Mouse (Mus musculus) myocyte (in vitro differentiated cells): ENCODE data around the gene Ugt1a10. TPM values are rescaled to one million over a fixed set of nuclear protein-coding genes. Genes with fewer than 3 reads are reported as not detected.
"Not testable (repeated sequence)": the region's sequence is repeated elsewhere in the genome, so short reads cannot be mapped to it uniquely, and the experiment has no call there.

ENCODE experiments used
- H3K27me3 ChIP-seq: one replicate; pipeline ENCODE4 v1.6.1; 2011; ENCODE audit not compliant: control insufficient read depth, insufficient read depth, insufficient read length
- H3K36me3 ChIP-seq: one replicate; pipeline ENCODE4 v1.6.1; 2011; ENCODE audit not compliant: control insufficient read depth, insufficient read depth
- H3K4me2 ChIP-seq: one replicate; pipeline ENCODE4 v1.6.1; 2011; ENCODE audit warnings: low read depth, control low read depth
- H3K4me3 ChIP-seq: one replicate; pipeline ENCODE4 v1.5.1; 2011; ENCODE audit warnings: mild to moderate bottlenecking, control low read depth, moderate library complexity
- H3K79me2 ChIP-seq: one replicate; pipeline ENCODE4 v1.6.1; 2011; ENCODE audit not compliant: control insufficient read depth, insufficient read depth
- H3ac ChIP-seq: one replicate; pipeline ENCODE4 v1.6.1; 2011; ENCODE audit not compliant: control insufficient read depth, insufficient read length
- CEBPB ChIP-seq: IDR thresholded peaks from 2 replicates; pipeline ENCODE4 v1.6.1; 2011; ENCODE audit warnings: mild to moderate bottlenecking, moderate library complexity; ENCODE audit not compliant: poor library complexity, insufficient read depth, severe bottlenecking
- E2F4 ChIP-seq: IDR thresholded peaks from one replicate; pipeline ENCODE4 v1.6.1; 2011; ENCODE audit warnings: mild to moderate bottlenecking, control low read depth, moderate library complexity; ENCODE audit not compliant: insufficient read depth
- MAX ChIP-seq: IDR thresholded peaks from one replicate; pipeline ENCODE4 v1.6.1; 2011; ENCODE audit warnings: low read depth, mild to moderate bottlenecking, control low read depth
- MYOD1 ChIP-seq, 3 experiments: IDR thresholded peaks; one replicate each; pipeline ENCODE4 v1.6.1; 2011; ENCODE audit warnings: control low read depth in 2 of 3, low read depth in 2 of 3, mild to moderate bottlenecking in 2 of 3, moderate library complexity in 1 of 3; ENCODE audit not compliant: insufficient read length in 2 of 3, control insufficient read depth in 1 of 3
- MYOG ChIP-seq, 3 experiments: IDR thresholded peaks; one replicate each; pipeline ENCODE4 v1.6.1; 2011; ENCODE audit warnings: control low read depth in 2 of 3, low read depth in 2 of 3, mild to moderate bottlenecking in 2 of 3; ENCODE audit not compliant: insufficient read length in 2 of 3, control insufficient read depth in 1 of 3, insufficient read depth in 1 of 3
- POLR2A ChIP-seq: IDR thresholded peaks from one replicate; pipeline ENCODE4 v1.6.1; 2011; ENCODE audit warnings: low read depth, mild to moderate bottlenecking, control low read depth, moderate library complexity; ENCODE audit not compliant: insufficient read length
- POLR2AphosphoS2 ChIP-seq: IDR thresholded peaks from one replicate; pipeline ENCODE4 v1.6.1; 2011; ENCODE audit warnings: low read depth, control low read depth; ENCODE audit not compliant: insufficient read length
- REST ChIP-seq: IDR thresholded peaks from one replicate; pipeline ENCODE4 v1.6.1; 2011; ENCODE audit warnings: mild to moderate bottlenecking, control low read depth, moderate library complexity; ENCODE audit not compliant: insufficient read depth, insufficient read length
- SRF ChIP-seq: IDR thresholded peaks from one replicate; pipeline ENCODE4 v1.6.1; 2011; ENCODE audit warnings: low read depth; ENCODE audit not compliant: control insufficient read depth, insufficient read length
- TCF12 ChIP-seq: IDR thresholded peaks from one replicate; pipeline ENCODE4 v1.6.1; 2011; ENCODE audit warnings: mild to moderate bottlenecking, control low read depth; ENCODE audit not compliant: poor library complexity, insufficient read depth, severe bottlenecking
- TCF3 ChIP-seq: IDR thresholded peaks from one replicate; pipeline ENCODE4 v1.6.1; 2011; ENCODE audit warnings: low read depth, control low read depth; ENCODE audit not compliant: insufficient read length
- USF1 ChIP-seq: IDR thresholded peaks from one replicate; pipeline ENCODE4 v1.6.1; 2011; ENCODE audit warnings: low read depth, mild to moderate bottlenecking, control low read depth, moderate library complexity
- polyA plus RNA-seq: library from polyadenylated mRNA; unstranded; fragments of >200 nt; fragmentation: generic; extraction: Trizol; gene quantifications from one replicate; pipeline ENCODE4 v1.2.1, GENCODE M21; 2012; ENCODE audit warnings: missing spikeins

Gene Ugt1a10
- polyA plus RNA-seq, 1 experiment, result not detected

DNA sequence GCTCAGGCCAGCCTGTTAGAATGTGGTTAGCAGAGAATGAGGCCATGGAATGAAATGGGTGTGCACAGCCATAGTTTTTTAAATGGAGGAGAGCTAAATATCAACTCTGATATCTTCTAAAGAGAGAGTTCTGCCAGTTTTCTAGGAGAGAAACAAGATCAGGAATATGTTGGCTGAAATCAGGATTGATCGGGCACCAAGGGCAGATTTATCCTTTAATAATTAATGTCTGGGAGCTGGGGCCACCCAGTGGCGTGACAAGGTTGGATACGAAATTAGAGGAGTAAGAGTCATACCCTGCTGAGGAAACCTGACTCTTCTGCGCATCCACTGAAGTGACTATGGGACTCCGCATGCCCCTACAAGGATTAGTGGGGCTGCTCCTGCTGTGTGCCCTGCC is 110.5 kb downstream of the Ugt1a10 start, which contains the start of gene Ugt1a5:
Gene Ugt1a5 (plus strand): TSS at position 302 of the 400 bp plus-strand sequence.
- H3K36me3 ChIP-seq, result no peaks in the 10 kb centered on the region
- H3ac ChIP-seq, result no peak within 1 kb of the TSS
- no peaks in the 10 kb centered on the region for H3K27me3 ChIP-seq
- TF ChIP-seq E2F4, result no peak
- TF ChIP-seq TCF3, result no peak
- no peak for TF ChIP-seq USF1
- no peak for TF ChIP-seq POLR2A
- TF ChIP-seq CEBPB, result no peak
- no peak for TF ChIP-seq REST
- no peak for TF ChIP-seq MYOG (IDR thresholded peaks at IDR 0.05; ENCODE audit: control insufficient read depth in 1 of 3, insufficient read depth in 1 of 3, insufficient read length in 2 of 3, low read depth in 2 of 3)
- no peak for TF ChIP-seq TCF12
- TF ChIP-seq MYOD1 (IDR thresholded peaks at IDR 0.05; ENCODE audit: control insufficient read depth in 1 of 3, insufficient read length in 2 of 3, low read depth in 2 of 3), result no peak
- TF ChIP-seq SRF, result no peak
- TF ChIP-seq MAX, result no peak
- no peak for TF ChIP-seq POLR2AphosphoS2
- no peak within 1 kb of the TSS for H3K4me3 ChIP-seq
- no peak within 1 kb of the TSS for H3K4me2 ChIP-seq
- no peaks in the 10 kb centered on the region for H3K79me2 ChIP-seq

GRCm38 (mm10) chr1:88172190-88172589 is 117.0 kb downstream of the Ugt1a10 start:
- not testable (repeated sequence) for H3K4me3 ChIP-seq, H3K79me2 ChIP-seq, H3K36me3 ChIP-seq, H3K4me2 ChIP-seq, H3K27me3 ChIP-seq, H3ac ChIP-seq

GRCm38 (mm10) chr1:88179657-88180056 is 124.5 kb downstream of the Ugt1a10 start:
- Histone ChIP-seq H3K4me3 (no peak overlapping the region), H3ac (no peak overlapping the region), H3K4me2 (no peak overlapping the region), H3K36me3 (no peaks in the 10 kb centered on the region), H3K79me2 (no peaks in the 10 kb centered on the region), H3K27me3 (peaks cover 3% of the 10 kb centered on the region)
- TF ChIP-seq REST, result no peak
- TF ChIP-seq POLR2AphosphoS2, result no peak
- no peak for TF ChIP-seq TCF3
- no peak for TF ChIP-seq SRF
- TF ChIP-seq MYOG (IDR thresholded peaks at IDR 0.05; ENCODE audit: control insufficient read depth in 1 of 3, insufficient read depth in 1 of 3, insufficient read length in 2 of 3, low read depth in 2 of 3), result no peak
- TF ChIP-seq TCF12, result no peak
- no peak for TF ChIP-seq POLR2A
- TF ChIP-seq MYOD1 (IDR thresholded peaks at IDR 0.05; ENCODE audit: control insufficient read depth in 1 of 3, insufficient read length in 2 of 3, low read depth in 2 of 3), result no peak
- TF ChIP-seq CEBPB, result no peak
- TF ChIP-seq MAX, result no peak
- no peak for TF ChIP-seq USF1
- TF ChIP-seq E2F4, result no peak

DNA sequence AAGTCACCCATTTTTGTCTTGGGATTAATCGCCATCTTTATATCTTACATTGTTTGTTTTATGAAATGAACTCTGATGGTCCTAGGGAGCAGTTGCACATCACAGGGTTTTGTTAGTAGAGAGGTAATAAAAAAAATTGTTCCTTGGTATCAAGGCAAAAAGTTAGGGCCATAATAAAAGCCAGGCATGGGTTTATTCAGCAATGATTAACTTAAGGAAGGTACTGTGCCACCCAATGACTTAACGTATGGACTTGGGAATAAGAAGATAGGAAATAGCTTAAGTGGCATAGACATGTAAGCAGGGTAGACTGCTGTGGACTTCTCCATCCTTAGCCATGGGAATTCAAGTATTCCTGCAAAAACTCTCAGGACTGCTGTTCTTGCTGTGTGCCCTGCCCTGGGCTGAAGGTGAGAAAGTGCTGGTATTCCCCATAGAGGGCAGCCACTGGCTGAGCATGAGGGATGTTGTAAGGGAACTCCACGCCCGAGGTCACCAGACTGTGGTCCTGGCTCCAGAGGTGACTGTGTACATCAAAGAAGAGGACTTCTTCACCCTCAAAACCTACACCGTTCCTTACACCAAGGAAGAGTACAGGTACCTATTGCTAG is 131.2 kb downstream of the Ugt1a10 start:
- Histone ChIP-seq H3K4me2 (no peak overlapping the region), H3K79me2 (no peaks in the 10 kb centered on the region), H3K4me3 (no peak overlapping the region), H3K36me3 (no peaks in the 10 kb centered on the region), H3K27me3 (peaks cover 3% of the 10 kb centered on the region), H3ac (no peak overlapping the region)
- TF ChIP-seq TCF3 (no peak), MYOG (IDR thresholded peaks at IDR 0.05; ENCODE audit: control insufficient read depth in 1 of 3, insufficient read depth in 1 of 3, insufficient read length in 2 of 3, low read depth in 2 of 3) (no peak), CEBPB (no peak), POLR2A (no peak), MYOD1 (IDR thresholded peaks at IDR 0.05; ENCODE audit: control insufficient read depth in 1 of 3, insufficient read length in 2 of 3, low read depth in 2 of 3) (no peak), SRF (no peak), MAX (no peak), POLR2AphosphoS2 (no peak), USF1 (no peak), TCF12 (no peak), E2F4 (no peak), REST (no peak)

DNA sequence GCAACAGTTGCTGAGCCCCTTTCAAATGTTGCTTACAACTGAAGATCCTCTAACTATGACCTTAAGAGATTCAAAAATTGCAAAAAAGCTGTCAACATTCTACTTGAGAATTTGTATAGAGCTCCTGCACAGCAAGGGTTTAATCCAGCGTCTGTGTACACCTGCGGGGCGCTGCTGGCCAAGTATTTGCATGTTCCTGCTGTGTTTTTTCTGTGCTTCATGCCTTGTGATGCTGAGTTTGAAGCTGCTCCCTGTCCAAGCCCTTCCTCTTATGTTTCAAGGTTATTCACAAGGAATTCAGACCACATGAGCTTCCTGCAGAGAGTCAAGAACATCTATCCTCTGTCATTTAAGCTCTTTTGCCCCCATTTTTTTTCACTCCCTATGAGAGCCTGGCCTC is 136.9 kb downstream of the Ugt1a10 start:
- Histone ChIP-seq H3K4me3 (no peak overlapping the region), H3K36me3 (no peaks in the 10 kb centered on the region), H3K27me3 (no peaks in the 10 kb centered on the region), H3K4me2 (no peak overlapping the region), H3ac (no peak overlapping the region), H3K79me2 (no peaks in the 10 kb centered on the region)
- no peak for TF ChIP-seq SRF
- no peak for TF ChIP-seq MYOD1 (IDR thresholded peaks at IDR 0.05; ENCODE audit: control insufficient read depth in 1 of 3, insufficient read length in 2 of 3, low read depth in 2 of 3)
- TF ChIP-seq POLR2AphosphoS2, result no peak
- no peak for TF ChIP-seq MAX
- no peak for TF ChIP-seq TCF3
- no peak for TF ChIP-seq USF1
- TF ChIP-seq E2F4, result no peak
- no peak for TF ChIP-seq MYOG (IDR thresholded peaks at IDR 0.05; ENCODE audit: control insufficient read depth in 1 of 3, insufficient read depth in 1 of 3, insufficient read length in 2 of 3, low read depth in 2 of 3)
- TF ChIP-seq TCF12, result no peak
- no peak for TF ChIP-seq REST
- TF ChIP-seq CEBPB, result no peak
- no peak for TF ChIP-seq POLR2A
